Comparison of ENCODE assay signal across 8 mouse cellular contexts in genomic region chr11:71019201-71020068, GRCm38 (mm10). TPM values are rescaled to one million over a fixed set of nuclear protein-coding genes. Genes with fewer than 3 reads are reported as not detected.
A peak's percentile ranks its signal among the peaks of the same experiment; 100 is the strongest.
DNase-seq lines count a peak whose midpoint lies in the region; ATAC-seq lines count a peak whose summit lies in the region.

Mis12 (plus strand) TSS chr11:71019611.
Derl2 (minus strand) TSS chr11:71019841.

- peak within 1 kb of the TSS; percentile 96 for H3K4me3 ChIP-seq in lung, embryonic 16.5 days (ENCODE audit: low read length)

- H3K9ac ChIP-seq in lung, embryonic 16.5 days (ENCODE audit: low read length): peak within 1 kb of the TSS; percentile 98

- peak; percentile 98 for ATAC-seq in hematopoietic stem cell, adult 5-6 weeks (replicated peaks in 1 of 2; ENCODE audit: insufficient read depth in 1 of 2, low FRiP score in 2 of 2, low TSS enrichment in 1 of 2, low read depth in 1 of 2, poor library complexity in 2 of 2, severe bottlenecking in 2 of 2)
- ATAC-seq in lung, embryonic 16.5 days (ENCODE audit: low read depth): peak; percentile 99

- H3K4me2 ChIP-seq in lung, embryonic 16.5 days (ENCODE audit: low read depth, low read length): peak within 1 kb of the TSS; percentile 86

- peaks cover 3% of the 10 kb centered on the region; the same call in 1 of the 2 replicates for H3K36me3 ChIP-seq in lung, embryonic 16.5 days (ENCODE audit: control insufficient read depth, insufficient read depth, low read length)

- H3K27me3 ChIP-seq in lung, embryonic 16.5 days (ENCODE audit: control insufficient read depth, insufficient read depth, low read depth, low read length): no peaks in the 10 kb centered on the region

- peak; percentile 99 for DNase-seq in MEL-GATA-1-ER (ENCODE audit: extremely low read depth, low read depth)
- peak; percentile 97 for DNase-seq in cerebellum, adult 8-10 months
- peak; percentile 99 for DNase-seq in forelimb bud, embryonic 11.5 days (ENCODE audit: low read depth, low spot score)
- peak; percentile 96 for DNase-seq in layer of hippocampus, adult 9-10 months (ENCODE audit: low spot score)
- DNase-seq in ovary, postnatal 10 days (ENCODE audit: low spot score): peak; percentile 94
- DNase-seq in thymus, postnatal 10 days (ENCODE audit: low spot score in 2 of 2): peak; percentile 95 to 99

- peak within 1 kb of the TSS; percentile 96 for H3K27ac ChIP-seq in lung, embryonic 16.5 days (ENCODE audit: low read length)

- no peaks in the 10 kb centered on the region for H3K9me3 ChIP-seq in lung, embryonic 16.5 days (ENCODE audit: control insufficient read depth, low read length)

- under 1% methylated on average over 70 of the region's 71 CpGs for WGBS in lung, embryonic 16.5 days

- H3K4me1 ChIP-seq in lung, embryonic 16.5 days (replicated peaks; ENCODE audit: control insufficient read depth, insufficient read depth, low read length): peaks cover 34% of the 10 kb centered on the region

RNA-seq across cellular contexts. Expression of gene Mis12, which starts in this region (rescaled TPM):
- 30.8 and 38.1 TPM in 2 replicates for total RNA-seq in hematopoietic stem cell, adult 5-6 weeks (2017)
- 47.4 and 52.0 TPM in 2 replicates for polyA plus RNA-seq in lung, embryonic 16.5 days (2015; fragmentation: Nextera tagmentation; extraction: Ambion mirVana)

RNA-seq across cellular contexts. Expression of gene Derl2, which starts in this region (rescaled TPM):
- 27.6 and 31.6 TPM in 2 replicates for total RNA-seq in hematopoietic stem cell, adult 5-6 weeks (2017)
- polyA plus RNA-seq in lung, embryonic 16.5 days (2015; fragmentation: Nextera tagmentation; extraction: Ambion mirVana): 52.1 and 53.0 TPM in 2 replicates

Comparison
In these comparisons a context has a peak if more than half of its experiments do, and no peak if none do; other contexts are left out.
1. Peak in every context shown above with its lines: DNase-seq, ATAC-seq, H3K4me3 ChIP-seq and H3K27ac ChIP-seq.